ENCODE assay signal across 11 mouse cellular contexts in genomic region chr8:4511429-4512115, GRCm38 (mm10). TPM values are rescaled to one million over a fixed set of nuclear protein-coding genes. Genes with fewer than 3 reads are reported as not detected.
A peak's percentile ranks its signal among the peaks of the same experiment; 100 is the strongest.
DNase-seq lines count a peak whose midpoint lies in the region; ATAC-seq lines count a peak whose summit lies in the region.
"Had no signal": no experiment of that assay in that cellular context is flagged by ENCODE, and none has a peak within 500 bp of the region (broad histone marks: within the 10 kb centered on the region; RNA-seq: fewer than 3 reads in every experiment).

No protein-coding gene starts in this region.

- ATAC-seq in heart, embryonic 11.5 days (replicated peaks; ENCODE audit: insufficient number of reproducible peaks, low FRiP score, low TSS enrichment): no peak
- no peak for ATAC-seq in liver, embryonic 11.5 days (replicated peaks; ENCODE audit: low FRiP score)
- peak; percentile 42 for ATAC-seq in forebrain, embryonic 14.5 days
- ATAC-seq in midbrain, embryonic 14.5 days (ENCODE audit: low FRiP score, low TSS enrichment): no peak
- ATAC-seq: Patski had no signal

- H3K36me3 ChIP-seq in heart, embryonic 11.5 days (ENCODE audit: control insufficient read depth, insufficient read depth, low read length): no peaks in the 10 kb centered on the region
- no peaks in the 10 kb centered on the region for H3K36me3 ChIP-seq in liver, embryonic 11.5 days (ENCODE audit: control insufficient read depth, insufficient read depth, low read length)
- peaks cover under 1% of the 10 kb centered on the region; the same call in 1 of the 2 replicates for H3K36me3 ChIP-seq in forebrain, embryonic 14.5 days (ENCODE audit: control insufficient read depth, insufficient read depth, low read length)
- H3K36me3 ChIP-seq in midbrain, embryonic 14.5 days (ENCODE audit: control insufficient read depth, insufficient read depth, low read length): 0 out of 2 replicates have a peak, but pooled peaks cover 3% of the 10 kb centered on the region
- H3K36me3 ChIP-seq: liver, embryonic 13.5 days had no signal

- no peak overlapping the region for H3K4me3 ChIP-seq in heart, embryonic 11.5 days (ENCODE audit: low read depth, low read length)
- no peak overlapping the region for H3K4me3 ChIP-seq in liver, embryonic 11.5 days (ENCODE audit: low read depth, low read length)
- no peak overlapping the region for H3K4me3 ChIP-seq in forebrain, embryonic 14.5 days (ENCODE audit: low read depth, low read length)
- no peak overlapping the region for H3K4me3 ChIP-seq in midbrain, embryonic 14.5 days (replicated peaks; ENCODE audit: low read depth, low read length)
- H3K4me3 ChIP-seq: liver, embryonic 13.5 days had no signal

- WGBS in heart, embryonic 11.5 days (ENCODE audit: insufficient replicate concordance): 7% methylated on average over 2 of the region's 2 CpGs
- WGBS in liver, embryonic 11.5 days: 37% methylated on average over 2 of the region's 2 CpGs
- 8% methylated on average over 2 of the region's 2 CpGs for WGBS in forebrain, embryonic 14.5 days
- WGBS in midbrain, embryonic 14.5 days: 14% methylated on average over 2 of the region's 2 CpGs

- intact Hi-C loops in heart, postnatal 25 days (cut with DNase I): no loop called here
- intact Hi-C loops in left cerebral cortex, postnatal 4 days (cut with DNase I): no loop called here

- H3K27ac ChIP-seq in heart, embryonic 11.5 days (ENCODE audit: low read depth, low read length): peak overlapping the region; percentile 95
- H3K27ac ChIP-seq in liver, embryonic 11.5 days (ENCODE audit: low read depth, low read length): 0 out of 2 replicates have a peak overlapping the region, but pooled peaks have one; percentile 41
- H3K27ac ChIP-seq in forebrain, embryonic 14.5 days (ENCODE audit: low read depth, low read length): peak overlapping the region; percentile 71
- H3K27ac ChIP-seq in midbrain, embryonic 14.5 days (replicated peaks; ENCODE audit: low read depth, low read length): peak overlapping the region; percentile 61
- H3K27ac ChIP-seq: liver, embryonic 13.5 days had no signal

- peak overlapping the region; percentile 58; the same call in 1 of the 2 replicates for H3K9ac ChIP-seq in heart, embryonic 11.5 days (ENCODE audit: low read depth, low read length)
- H3K9ac ChIP-seq in liver, embryonic 11.5 days (ENCODE audit: low read depth, low read length): no peak overlapping the region
- no peak overlapping the region for H3K9ac ChIP-seq in forebrain, embryonic 14.5 days (ENCODE audit: low read length)
- H3K9ac ChIP-seq in midbrain, embryonic 14.5 days (replicated peaks; ENCODE audit: low read length): no peak overlapping the region
- H3K9ac ChIP-seq: liver, embryonic 13.5 days had no signal

- H3K4me2 ChIP-seq in heart, embryonic 11.5 days: peak overlapping the region; percentile 48
- H3K4me2 ChIP-seq in liver, embryonic 11.5 days: no peak overlapping the region
- H3K4me2 ChIP-seq in forebrain, embryonic 14.5 days (ENCODE audit: low read length): no peak overlapping the region
- H3K4me2 ChIP-seq in midbrain, embryonic 14.5 days (ENCODE audit: low read length): no peak overlapping the region
- H3K4me2 ChIP-seq: liver, embryonic 13.5 days had no signal

- DNase-seq in heart, postnatal 25 days (ENCODE audit: low spot score): no peak
- DNase-seq in liver, embryonic 11.5 days (ENCODE audit: low spot score): no peak
- no peak for DNase-seq in liver
- DNase-seq in forebrain, embryonic 14.5 days (ENCODE audit: low spot score): peak; percentile 45
- DNase-seq in midbrain, embryonic 14.5 days: no peak
- no peak for DNase-seq in left cerebral cortex, postnatal 4 days
- no peak for DNase-seq in cerebellum, adult 18-20 months
- DNase-seq: gastrocnemius, postnatal 10 days; liver, embryonic 13.5 days had no signal

- H3K9me3 ChIP-seq in heart, embryonic 11.5 days (replicated peaks; ENCODE audit: control insufficient read depth, low read length): no peaks in the 10 kb centered on the region
- H3K9me3 ChIP-seq in liver, embryonic 11.5 days (ENCODE audit: control insufficient read depth, low read length): no peaks in the 10 kb centered on the region
- no peaks in the 10 kb centered on the region for H3K9me3 ChIP-seq in forebrain, embryonic 14.5 days (replicated peaks; ENCODE audit: control insufficient read depth, low read length)
- no peaks in the 10 kb centered on the region for H3K9me3 ChIP-seq in midbrain, embryonic 14.5 days (ENCODE audit: control insufficient read depth, low read length)
- H3K9me3 ChIP-seq: liver, embryonic 13.5 days had no signal

- H3K4me1 ChIP-seq in heart, embryonic 11.5 days (ENCODE audit: control insufficient read depth, insufficient read depth, low read length): peaks cover 31% of the 10 kb centered on the region
- H3K4me1 ChIP-seq in liver, embryonic 11.5 days (replicated peaks; ENCODE audit: control insufficient read depth, insufficient read depth, low read length): peaks cover 3% of the 10 kb centered on the region; the same call in 1 of the 2 replicates
- H3K4me1 ChIP-seq in forebrain, embryonic 14.5 days (ENCODE audit: control insufficient read depth, insufficient read depth, low read length): peaks cover 17% of the 10 kb centered on the region
- peaks cover 9% of the 10 kb centered on the region; the same call in 1 of the 2 replicates for H3K4me1 ChIP-seq in midbrain, embryonic 14.5 days (ENCODE audit: control insufficient read depth, insufficient read depth, low read length)

- no peaks in the 10 kb centered on the region for H3K27me3 ChIP-seq in heart, embryonic 11.5 days (ENCODE audit: control insufficient read depth, insufficient read depth, low read length)
- H3K27me3 ChIP-seq in liver, embryonic 11.5 days (replicated peaks; ENCODE audit: control insufficient read depth, insufficient read depth, low read length): no peaks in the 10 kb centered on the region
- no peaks in the 10 kb centered on the region for H3K27me3 ChIP-seq in forebrain, embryonic 14.5 days (replicated peaks; ENCODE audit: control insufficient read depth, insufficient read depth, low read length)
- no peaks in the 10 kb centered on the region for H3K27me3 ChIP-seq in midbrain, embryonic 14.5 days (ENCODE audit: control insufficient read depth, insufficient read depth, low read length)
- H3K27me3 ChIP-seq: liver, embryonic 13.5 days; Patski had no signal

RNA-seq across cellular contexts. Expression of gene Cers4, which starts 18.7 kb away (rescaled TPM):
- 26.0 and 34.9 TPM in 2 replicates for polyA plus RNA-seq in heart, embryonic 11.5 days (2014; fragmentation: Nextera tagmentation; extraction: Ambion mirVana)
- 10 to 100 TPM; 37.1 to 42.5 TPM for total RNA-seq in heart, postnatal 25 days (2021)
- polyA plus RNA-seq in liver, embryonic 11.5 days (2014; fragmentation: Nextera tagmentation; extraction: Ambion mirVana): 5.8 and 6.3 TPM in 2 replicates
- 21.8 and 25.1 TPM in 2 replicates for polyA plus RNA-seq in forebrain, embryonic 14.5 days (2014; fragmentation: Nextera tagmentation; extraction: Ambion mirVana)
- 37.7 and 41.1 TPM in 2 replicates for polyA plus RNA-seq in midbrain, embryonic 14.5 days (2014; fragmentation: Nextera tagmentation; extraction: Ambion mirVana)
- total RNA-seq in left cerebral cortex, postnatal 4 days (2021): 10 to 100 TPM; 60.7 to 67.5 TPM

Comparison
In these comparisons a context has a peak if more than half of its experiments do, and no peak if none do; other contexts are left out.
1. H3K27ac ChIP-seq: peak in every context shown above with its lines; median percentile 95 in heart, embryonic 11.5 days; 71 in forebrain, embryonic 14.5 days; 61 in midbrain, embryonic 14.5 days; 41 in liver, embryonic 11.5 days.